Mouse (Mus musculus): ENCODE measurements around the gene Etnk1. TPM values are rescaled to one million over a fixed set of nuclear protein-coding genes. Genes with fewer than 3 reads are reported as not detected.
A peak's percentile ranks its signal among the peaks of the same experiment; 100 is the strongest.

Etnk1 gene
- total and polyA plus RNA-seq, 2 experiments from 2014 or later: 24.8 to 116 TPM

DNA sequence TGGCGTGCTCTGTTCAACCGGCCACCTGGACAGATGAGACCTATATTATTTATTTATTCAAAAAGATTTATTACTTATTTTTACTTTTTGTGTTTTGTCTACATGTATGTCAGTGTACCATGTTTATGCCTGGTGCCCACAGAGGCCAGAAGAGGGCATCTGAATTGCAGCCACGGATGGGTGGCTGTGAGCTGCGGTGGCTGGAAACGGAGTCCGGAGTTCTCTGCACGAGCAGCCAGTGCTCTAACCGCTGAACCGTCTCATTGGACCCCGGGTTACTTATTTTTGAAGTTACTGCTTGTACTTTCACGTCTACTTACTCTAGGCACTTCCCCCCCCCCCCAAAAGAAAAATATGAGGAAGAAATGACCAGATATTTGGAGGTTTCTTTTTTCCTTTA, 65.7 kb downstream of the Etnk1 start:
- Histone ChIP-seq H3K27me3 (ENCODE audit: insufficient read depth, low read length) (no peaks in the 10 kb centered on the region), H3K9me3 (ENCODE audit: low read length) (no peaks in the 10 kb centered on the region), H3K4me1 (ENCODE audit: insufficient read depth) (no peaks in the 10 kb centered on the region), H3K4me2 (ENCODE audit: low read depth) (no peak overlapping the region), H3K27ac (ENCODE audit: low read depth, low read length) (no peak overlapping the region), H3K36me3 (ENCODE audit: insufficient read depth) (no peaks in the 10 kb centered on the region), H3K9ac (no peak overlapping the region), H3K4me3 (ENCODE audit: low read depth, low read length) (no peak overlapping the region)
- WGBS: 92% methylated on average over 11 of the region's 11 CpGs
- DNase-seq (no peak), ATAC-seq (no peak)
- no peak for TF ChIP-seq CTCF (IDR thresholded peaks at IDR 0.05; ENCODE audit: low read depth)

DNA sequence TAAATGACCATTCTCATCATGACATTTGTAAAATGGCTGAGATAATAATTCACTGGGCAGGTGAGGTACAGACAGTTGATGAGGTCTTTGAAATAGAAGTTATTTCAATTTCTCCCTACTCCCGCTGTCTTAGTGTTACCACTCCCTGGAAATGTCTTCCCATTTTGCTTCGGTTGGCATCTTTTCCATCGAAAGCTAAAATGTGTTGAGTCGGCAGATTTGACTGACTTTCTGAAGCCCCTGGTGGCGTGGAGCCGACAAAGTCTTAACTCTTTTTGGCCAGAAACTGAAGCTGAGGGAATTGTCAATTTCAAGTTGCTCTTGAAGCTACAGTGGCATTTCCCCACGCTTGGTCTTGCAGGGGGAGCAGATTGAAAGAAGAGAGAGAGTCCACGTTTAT, 67.8 kb downstream of the Etnk1 start:
- Histone ChIP-seq H3K4me1 (ENCODE audit: insufficient read depth) (no peaks in the 10 kb centered on the region), H3K36me3 (ENCODE audit: insufficient read depth) (no peaks in the 10 kb centered on the region), H3K4me2 (ENCODE audit: low read depth) (no peak overlapping the region), H3K4me3 (ENCODE audit: low read depth, low read length) (no peak overlapping the region), H3K27ac (ENCODE audit: low read depth, low read length) (no peak overlapping the region), H3K27me3 (ENCODE audit: insufficient read depth, low read length) (no peaks in the 10 kb centered on the region), H3K9ac (no peak overlapping the region), H3K9me3 (ENCODE audit: low read length) (no peaks in the 10 kb centered on the region)
- DNase-seq (peak; percentile 38), ATAC-seq (no peak)
- TF ChIP-seq CTCF (IDR thresholded peaks at IDR 0.05; ENCODE audit: low read depth): no peak
- 76% methylated on average over 8 of the region's 8 CpGs for WGBS

DNA sequence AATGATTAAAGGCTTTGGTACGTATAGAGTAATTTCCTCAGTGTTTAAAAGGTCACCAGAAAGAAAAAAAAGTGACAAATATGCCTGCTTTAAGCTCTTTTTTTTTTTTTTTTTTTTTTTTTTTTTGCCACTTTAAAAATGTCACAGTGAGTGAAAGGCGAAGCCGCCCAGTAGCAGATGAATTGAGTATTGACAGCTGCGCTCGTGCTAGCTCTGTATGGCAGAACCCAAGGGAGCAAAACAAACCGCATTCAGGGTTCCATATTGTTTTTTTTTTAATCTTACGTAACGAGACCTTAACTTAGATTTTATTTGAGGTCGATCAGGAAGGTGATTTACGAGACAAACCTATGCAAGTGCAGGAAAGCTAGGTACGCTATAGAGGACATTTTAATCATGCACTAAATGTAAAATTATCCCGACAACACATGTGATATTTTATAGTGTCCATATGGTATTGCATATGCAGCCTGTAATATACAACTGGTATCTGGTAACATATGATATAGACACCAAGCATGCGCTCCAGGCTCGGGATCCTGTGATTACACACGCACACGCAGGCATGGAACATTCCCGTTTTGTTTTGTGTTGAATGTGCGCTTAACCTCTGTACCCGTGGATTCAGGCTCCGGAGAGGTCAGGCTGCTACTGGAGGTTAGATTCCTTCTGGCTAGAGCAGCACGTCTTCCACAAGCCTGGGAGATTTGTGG, 72.5 kb downstream of the Etnk1 start:
- ATAC-seq (peak; percentile 73), DNase-seq (peak; percentile 67)
- Histone ChIP-seq H3K36me3 (ENCODE audit: insufficient read depth) (no peaks in the 10 kb centered on the region), H3K9me3 (ENCODE audit: low read length) (no peaks in the 10 kb centered on the region), H3K27ac (ENCODE audit: low read depth, low read length) (peak overlapping the region; percentile 54; the same call in 1 of the 2 replicates), H3K4me3 (ENCODE audit: low read depth, low read length) (no peak overlapping the region), H3K4me2 (ENCODE audit: low read depth) (no peak overlapping the region; the same call in 1 of the 2 replicates), H3K27me3 (ENCODE audit: insufficient read depth, low read length) (no peaks in the 10 kb centered on the region), H3K9ac (no peak overlapping the region), H3K4me1 (ENCODE audit: insufficient read depth) (no peaks in the 10 kb centered on the region)
- TF ChIP-seq CTCF (IDR thresholded peaks at IDR 0.05; ENCODE audit: low read depth): no peak
- 60% methylated on average over 21 of the region's 21 CpGs for WGBS

DNA sequence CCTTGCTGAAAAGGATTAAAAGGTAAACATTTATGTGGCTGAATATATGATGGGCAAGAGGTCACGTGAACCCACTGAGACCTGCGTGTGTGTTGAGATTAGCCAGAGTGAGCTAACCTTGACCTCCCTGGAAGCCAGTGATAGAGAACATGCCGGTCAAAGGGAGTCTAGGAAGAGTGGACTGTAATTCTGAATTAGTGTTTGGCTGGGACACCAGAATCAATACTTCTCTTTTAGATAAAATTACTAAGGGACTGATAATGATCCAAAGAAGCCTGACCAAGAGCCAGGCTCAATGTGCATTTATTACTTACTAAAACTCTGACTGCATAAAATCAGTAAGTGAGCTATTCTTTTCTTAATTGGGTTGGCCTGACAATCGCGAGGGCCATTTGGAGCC, 76.2 kb downstream of the Etnk1 start:
- H3K9ac ChIP-seq: no peak overlapping the region
- DNase-seq (no peak), ATAC-seq (no peak)
- H3K36me3 ChIP-seq (ENCODE audit: insufficient read depth): no peaks in the 10 kb centered on the region
- no peaks in the 10 kb centered on the region for H3K27me3 ChIP-seq (ENCODE audit: insufficient read depth, low read length)
- H3K27ac ChIP-seq (ENCODE audit: low read depth, low read length): no peak overlapping the region
- H3K4me3 ChIP-seq (ENCODE audit: low read depth, low read length): no peak overlapping the region
- TF ChIP-seq CTCF (IDR thresholded peaks at IDR 0.05; ENCODE audit: low read depth): no peak
- no peaks in the 10 kb centered on the region for H3K4me1 ChIP-seq (ENCODE audit: insufficient read depth)
- WGBS: 89% methylated on average over 5 of the region's 5 CpGs
- no peaks in the 10 kb centered on the region for H3K9me3 ChIP-seq (ENCODE audit: low read length)
- no peak overlapping the region for H3K4me2 ChIP-seq (ENCODE audit: low read depth)

DNA sequence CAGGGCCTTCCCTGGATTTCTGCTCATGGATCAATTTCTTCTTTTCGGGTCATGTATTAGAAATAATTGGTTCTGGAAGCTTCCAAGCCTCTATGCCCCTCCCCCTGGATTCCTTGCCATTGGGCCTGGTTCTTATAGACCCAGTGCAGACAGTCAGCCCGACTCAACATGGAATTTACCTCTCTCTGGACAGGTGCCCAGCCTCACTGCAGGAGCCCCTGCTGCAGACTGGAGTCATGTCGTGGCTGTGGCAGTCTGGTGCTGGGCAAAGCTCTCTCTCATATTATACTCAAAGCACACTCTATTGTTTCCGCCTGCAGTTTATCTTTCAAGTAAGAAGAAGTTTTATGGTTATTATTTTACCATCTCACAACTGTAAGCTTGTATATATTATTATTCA, 90.9 kb downstream of the Etnk1 start:
- Histone ChIP-seq H3K4me1 (ENCODE audit: insufficient read depth) (peaks cover 12% of the 10 kb centered on the region), H3K27ac (ENCODE audit: low read depth, low read length) (no peak overlapping the region; the same call in 1 of the 2 replicates), H3K27me3 (ENCODE audit: insufficient read depth, low read length) (no peaks in the 10 kb centered on the region), H3K9ac (no peak overlapping the region), H3K4me2 (ENCODE audit: low read depth) (no peak overlapping the region), H3K36me3 (ENCODE audit: insufficient read depth) (no peaks in the 10 kb centered on the region), H3K4me3 (ENCODE audit: low read depth, low read length) (no peak overlapping the region), H3K9me3 (ENCODE audit: low read length) (no peaks in the 10 kb centered on the region)
- ATAC-seq (no peak), DNase-seq (no peak)
- no peak for TF ChIP-seq CTCF (IDR thresholded peaks at IDR 0.05; ENCODE audit: low read depth)
- WGBS: 60% methylated on average over 4 of the region's 4 CpGs

DNA sequence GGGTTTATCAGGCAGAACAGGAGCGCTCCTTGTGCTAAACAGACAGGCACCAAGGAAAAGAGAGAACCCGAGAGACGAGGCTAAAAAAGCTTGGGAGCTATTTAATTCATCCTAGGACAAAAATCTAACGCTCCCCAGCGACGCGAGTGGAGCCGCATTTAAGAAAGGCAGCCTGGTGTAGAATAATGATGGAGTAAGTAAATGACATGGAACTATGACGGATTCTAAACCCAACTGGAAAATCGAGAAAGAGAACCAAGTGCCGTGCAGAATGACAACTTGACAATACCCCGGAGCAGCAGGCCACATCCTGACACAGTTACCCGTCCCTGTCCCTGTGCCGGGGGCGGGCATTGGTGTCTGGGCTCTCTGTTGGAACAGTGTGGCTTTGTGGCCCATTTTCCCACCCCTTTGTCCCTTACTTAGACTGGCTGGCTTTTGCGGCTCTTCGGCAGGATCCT, 92.2 kb downstream of the Etnk1 start:
- Histone ChIP-seq H3K27ac (ENCODE audit: low read depth, low read length) (peak overlapping the region; percentile 86), H3K4me3 (ENCODE audit: low read depth, low read length) (peak overlapping the region; percentile 18; the same call in 1 of the 2 replicates), H3K9me3 (ENCODE audit: low read length) (no peaks in the 10 kb centered on the region), H3K27me3 (ENCODE audit: insufficient read depth, low read length) (no peaks in the 10 kb centered on the region), H3K4me2 (ENCODE audit: low read depth) (peak overlapping the region; percentile 41), H3K36me3 (ENCODE audit: insufficient read depth) (no peaks in the 10 kb centered on the region), H3K4me1 (ENCODE audit: insufficient read depth) (peaks cover 12% of the 10 kb centered on the region), H3K9ac (peak overlapping the region; percentile 14; the same call in 1 of the 2 replicates)
- 14% methylated on average over 17 of the region's 17 CpGs for WGBS
- TF ChIP-seq CTCF (IDR thresholded peaks at IDR 0.05; ENCODE audit: low read depth): no peak
- DNase-seq (peak; percentile 77), ATAC-seq (peak; percentile 67)

DNA sequence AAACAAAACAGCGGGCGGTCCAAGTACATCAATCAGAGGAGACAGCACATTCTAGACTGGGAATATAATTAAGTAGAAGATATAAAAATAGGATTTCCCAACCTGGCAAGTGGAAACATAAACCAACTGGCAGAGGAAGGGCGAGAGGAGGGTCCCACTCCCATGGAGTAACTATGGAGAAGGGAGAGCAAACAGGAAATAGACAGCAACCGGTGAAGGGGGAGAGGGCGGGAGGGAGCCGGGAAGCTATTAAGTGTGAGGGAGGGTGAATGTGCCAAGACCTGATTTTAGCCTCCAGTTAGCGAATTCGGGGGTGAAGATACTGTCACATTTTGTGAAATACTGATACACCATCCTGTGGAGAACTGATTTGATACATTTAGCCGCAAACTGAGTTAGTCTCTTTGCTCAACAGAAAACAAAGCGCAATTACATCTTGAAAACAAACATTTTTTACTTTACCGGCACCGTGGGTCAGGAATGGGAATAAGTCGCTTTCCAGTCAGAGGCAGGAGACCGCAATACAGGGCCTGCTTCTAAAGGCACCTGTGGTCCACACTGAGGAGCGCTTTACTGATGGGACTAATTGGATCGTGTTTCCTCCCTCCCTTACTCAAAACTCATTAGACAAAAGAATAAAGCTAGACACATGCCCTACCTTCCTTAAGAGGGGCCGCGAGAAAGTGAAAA, 93.0 kb downstream of the Etnk1 start:
- Histone ChIP-seq H3K9me3 (ENCODE audit: low read length) (no peaks in the 10 kb centered on the region), H3K27ac (ENCODE audit: low read depth, low read length) (peak overlapping the region; percentile 86), H3K36me3 (ENCODE audit: insufficient read depth) (no peaks in the 10 kb centered on the region), H3K4me3 (ENCODE audit: low read depth, low read length) (peak overlapping the region; percentile 18), H3K4me2 (ENCODE audit: low read depth) (peak overlapping the region; percentile 41), H3K27me3 (ENCODE audit: insufficient read depth, low read length) (no peaks in the 10 kb centered on the region), H3K4me1 (ENCODE audit: insufficient read depth) (peaks cover 12% of the 10 kb centered on the region), H3K9ac (peak overlapping the region; percentile 14; the same call in 1 of the 2 replicates)
- 15% methylated on average over 18 of the region's 18 CpGs for WGBS
- peak; percentile 68 for ATAC-seq
- TF ChIP-seq CTCF (IDR thresholded peaks at IDR 0.05; ENCODE audit: low read depth): no peak
- peak; percentile 56 for DNase-seq

All from forebrain, postnatal 0 days (tissue).